Mouse (Mus musculus) bone marrow macrophage, adult 2 months (primary cell): ENCODE measurements around the gene Gm40460.

Experiments used
- CTCF ChIP-seq: IDR thresholded peaks from 2 replicates; pipeline ENCODE4 v1.5.1; 2012; ENCODE audit warnings: low read depth, mild to moderate bottlenecking, low read length, moderate library complexity
- POLR2A ChIP-seq: IDR thresholded peaks from 2 replicates; pipeline ENCODE4 v1.6.1; 2012; ENCODE audit warnings: mild to moderate bottlenecking, low read depth, low read length, borderline replicate concordance

DNA sequence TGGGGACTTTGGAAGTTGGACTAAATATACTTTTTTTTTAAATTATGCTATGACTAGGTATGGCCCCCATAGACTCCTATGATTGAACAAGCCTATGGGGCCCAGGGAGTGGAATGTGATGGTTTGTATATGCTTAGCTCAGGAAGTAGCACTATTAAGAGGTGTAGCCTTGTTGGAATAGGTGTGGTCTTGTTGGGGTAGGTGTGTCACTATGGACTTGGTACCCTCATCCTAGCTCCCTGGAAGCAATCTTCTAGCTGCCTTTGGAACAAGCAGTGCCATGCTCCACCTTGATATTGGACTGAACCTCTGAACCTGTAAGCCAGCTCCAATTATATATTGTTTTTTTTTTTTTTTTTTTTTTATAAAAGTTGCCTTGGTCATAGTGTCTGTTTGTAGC, 35.4 kb downstream of the Gm40460 start:
- no peak for TF ChIP-seq CTCF
- TF ChIP-seq POLR2A = no peak
